Mouse (Mus musculus): Measurements from ENCODE around the gene Prom2. TPM values are rescaled to one million over a fixed set of nuclear protein-coding genes. Genes with fewer than 3 reads are reported as not detected.

The Prom2 gene
- total RNA-seq, 2 experiments from 2014 or later, result not detected

- intact Hi-C loops (cut with DNase I), result no loop called here
- DNase-seq, result no peak
Measured at GRCm38 (mm10) chr2:127498750-127499149, 42.5 kb downstream of the Prom2 start.

DNA sequence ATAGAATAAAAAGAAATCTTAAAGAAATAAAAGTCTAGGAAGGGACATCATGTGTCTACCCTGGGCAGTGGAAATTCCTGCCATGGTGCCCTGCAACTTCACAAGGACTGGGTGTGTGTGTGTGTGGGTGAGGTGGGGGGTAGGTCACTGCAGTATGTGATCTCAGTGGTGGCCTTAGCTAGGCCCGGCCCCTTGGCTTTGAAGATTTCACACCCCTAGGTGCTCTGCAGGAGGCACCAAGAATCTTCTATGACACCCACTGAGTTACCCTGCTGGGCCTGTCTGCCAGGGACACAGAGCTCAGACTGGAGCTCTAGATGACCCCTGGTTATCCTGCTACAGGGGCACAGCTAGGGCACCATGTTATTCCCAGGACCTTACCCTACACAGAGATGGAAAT lies 44.9 kb downstream of the Prom2 start:
- DNase-seq, result no peak
- intact Hi-C loops (cut with DNase I), result no loop called here

DNA sequence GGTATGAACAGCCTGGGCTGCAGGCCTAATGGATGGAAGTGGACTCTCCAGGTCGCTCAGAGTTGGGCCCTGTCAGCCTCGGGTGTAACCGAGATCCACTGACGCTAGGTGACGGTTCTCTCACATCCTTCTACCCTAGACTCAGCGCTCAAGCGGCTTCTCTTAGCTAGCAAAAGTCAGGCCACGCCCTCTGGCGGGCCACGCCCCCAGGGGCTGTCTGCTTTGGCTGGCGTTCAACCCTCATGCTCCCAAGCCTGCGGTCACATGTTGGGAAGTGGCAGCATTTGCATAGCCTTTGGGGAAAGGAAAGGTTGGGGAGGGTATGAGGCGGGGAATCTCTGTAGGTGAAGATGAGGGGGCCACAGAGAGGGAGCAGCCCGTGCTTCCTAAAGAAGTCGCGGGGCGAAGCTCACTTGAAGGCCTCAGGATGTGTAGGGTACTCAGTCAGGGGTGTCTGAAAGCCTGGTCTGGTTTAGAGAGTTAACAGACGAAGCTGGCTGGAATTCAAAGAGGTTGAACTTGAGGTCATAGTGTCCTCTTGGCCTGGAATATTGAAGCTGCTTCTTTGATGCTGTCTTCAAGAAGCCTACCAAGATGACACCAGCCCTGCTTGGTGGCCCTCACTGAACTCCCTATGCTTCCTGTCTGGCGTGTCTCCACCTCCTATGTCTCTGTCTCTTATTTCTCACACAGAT lies 56.6 kb downstream of the Prom2 start:
- intact Hi-C loops (cut with DNase I), result no loop called here
- DNase-seq, result peak; percentile 70 to 78

DNA sequence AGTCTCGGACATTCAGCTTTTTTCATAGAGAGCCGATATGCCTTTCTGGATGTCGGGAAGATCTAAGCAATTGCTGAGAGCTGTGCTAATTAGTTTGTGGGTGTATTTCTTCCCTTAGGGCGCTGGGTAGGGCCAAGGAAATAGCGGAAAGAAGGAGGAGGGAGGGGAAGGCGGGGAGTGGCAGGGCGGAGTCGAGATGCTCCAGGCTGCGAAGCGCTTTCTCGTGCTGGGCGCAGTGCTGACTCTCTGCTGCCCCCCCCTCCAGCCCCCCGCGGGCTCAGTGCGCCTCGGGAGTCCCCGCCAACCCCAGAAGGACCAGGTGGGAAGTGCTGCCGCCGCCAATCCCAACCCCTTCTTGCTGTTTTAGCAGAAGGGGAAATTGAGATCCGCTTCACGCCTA lies 58.3 kb downstream of the Prom2 start:
- intact Hi-C loops (cut with DNase I), result no loop called here
- peak; percentile 18 to 46 for DNase-seq

DNA sequence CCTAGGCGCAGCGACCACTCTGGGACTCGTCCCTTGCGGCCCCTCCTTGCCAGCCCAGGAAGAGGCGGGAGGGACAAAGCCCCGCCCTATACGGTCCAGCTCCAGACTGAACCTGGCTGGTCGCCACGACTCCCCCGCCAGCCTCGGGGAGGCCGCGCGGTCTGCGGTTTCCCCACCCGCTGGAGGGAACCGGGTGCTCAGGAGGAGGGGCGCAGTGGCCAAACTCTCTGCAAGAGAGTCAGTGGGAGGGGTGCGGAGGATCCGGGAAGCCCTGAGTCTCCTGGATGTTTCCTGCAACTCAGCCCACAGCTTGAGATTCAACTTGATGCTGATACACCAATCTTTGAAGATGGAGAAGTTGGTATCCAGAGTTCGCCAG lies 58.7 kb downstream of the Prom2 start:
- DNase-seq, result peak; percentile 86 to 88
- intact Hi-C loops (cut with DNase I), result no loop called here

DNA sequence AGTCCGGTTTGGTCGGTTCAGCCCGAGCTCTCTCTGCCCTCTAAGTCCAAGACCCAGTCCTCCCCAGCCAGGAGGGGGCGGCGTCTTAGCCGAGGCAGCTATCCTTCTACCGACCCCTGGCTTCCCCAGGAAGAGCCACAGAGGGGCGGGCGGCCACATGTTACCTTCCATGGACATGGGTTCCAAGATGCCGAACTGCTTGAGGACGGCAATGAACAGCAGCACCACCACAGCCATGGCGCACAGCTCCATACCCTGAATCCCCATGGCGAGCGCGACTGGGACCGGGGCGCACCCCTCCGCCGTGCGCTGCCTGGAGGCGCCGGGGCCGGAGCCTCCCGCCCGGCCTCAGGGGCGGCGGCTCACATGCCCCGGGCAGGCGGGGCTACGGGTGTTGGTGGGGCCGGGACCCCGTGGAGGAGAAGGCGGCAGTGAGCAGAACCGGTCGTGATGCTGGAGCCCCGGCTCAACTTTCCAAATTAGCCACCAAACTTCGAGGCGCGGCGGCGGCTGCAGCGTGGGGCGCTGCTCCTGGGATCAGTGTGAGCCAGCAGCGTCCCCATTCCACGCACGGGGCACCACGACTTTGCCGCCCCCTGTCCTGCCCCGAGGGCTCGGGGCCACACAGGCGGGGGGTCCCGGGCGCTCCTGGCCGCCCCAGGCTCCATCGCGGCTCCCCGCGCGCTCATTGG lies 59.3 kb downstream of the Prom2 start:
- intact Hi-C loops (cut with DNase I), result no loop called here
- peak; percentile 18 to 24 for DNase-seq

DNA sequence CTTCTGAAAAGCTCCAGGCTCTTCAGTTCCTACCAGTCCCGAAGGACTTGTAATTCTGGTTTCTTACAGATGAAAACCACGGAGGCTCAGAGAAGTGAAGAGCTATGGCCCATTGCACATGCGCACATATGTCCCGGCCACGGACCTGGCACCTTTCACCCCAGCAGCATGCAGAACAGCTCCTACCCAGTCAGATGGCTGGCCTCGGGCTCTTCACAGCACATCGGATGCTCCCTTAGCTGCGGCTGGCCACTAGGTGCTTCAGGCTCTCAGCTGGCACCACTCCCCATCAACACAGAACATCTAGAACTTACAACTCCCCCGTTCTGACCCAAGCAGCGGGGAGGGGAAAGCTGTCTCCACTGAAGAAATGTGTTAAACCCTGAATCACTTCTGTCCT lies 61.5 kb downstream of the Prom2 start:
- intact Hi-C loops (cut with DNase I), result no loop called here
- no peak for DNase-seq

- DNase-seq, result no peak
- intact Hi-C loops (cut with DNase I), result no loop called here
Measured at GRCm38 (mm10) chr2:127479210-127479609, 62.1 kb downstream of the Prom2 start.

Other genes with a start within 250 kb of the Prom2 start
- 1 to 10 TPM; 1.0 to 4.0 TPM for gene Dusp2, start 205.3 kb downstream of the Prom2 start, total RNA-seq (2021)
- gene Astl, start 202.8 kb downstream of the Prom2 start, total RNA-seq (2021), result not detected
- gene Adra2b, start 178.3 kb downstream of the Prom2 start, total RNA-seq (2021), result 1 to 10 TPM; 1.4 to 1.9 TPM
- gene Gpat2, start 116.3 kb downstream of the Prom2 start, total RNA-seq (2021), result under 1 TPM in 1 of 2 experiments, not detected in 1; 0.12 TPM
- 10 to 100 TPM; 25.9 to 30.2 TPM for gene Fahd2a, start 96.9 kb downstream of the Prom2 start, total RNA-seq (2021)
- gene Kcnip3, start 19.4 kb downstream of the Prom2 start, total RNA-seq (2021), result 1 to 10 TPM; 1.5 to 1.8 TPM
- 1 to 10 TPM; 1.9 to 2.0 TPM for gene Zfp661, start 45.6 kb upstream of the Prom2 start, total RNA-seq (2021)
- 100 to 1,000 TPM in 1 of 2 experiments, 10 to 100 TPM in 1; 99.6 to 104 TPM for gene Mrps5, start 45.8 kb upstream of the Prom2 start, total RNA-seq (2021)
- gene Mal, start 115.2 kb upstream of the Prom2 start, total RNA-seq (2021), result 1 to 10 TPM; 2.5 to 3.6 TPM
- 10 to 100 TPM in 1 of 2 experiments, 1 to 10 TPM in 1; 9.5 to 10.6 TPM for gene Mall, start 188.5 kb upstream of the Prom2 start, total RNA-seq (2021)
- 1 to 10 TPM; 7.4 to 9.0 TPM for gene Nphp1, start 247.4 kb upstream of the Prom2 start, total RNA-seq (2021)

Data from heart, postnatal 14 days (tissue).